Mouse (Mus musculus): Measurements from ENCODE around the gene Nqo2.

Nqo2 gene

GRCm38 (mm10) chr13:34002058-34003006 is 37.8 kb downstream of the Nqo2 start, which contains the start of the genes Ripk1 and Serpinb6a:
Gene Ripk1 (plus strand): TSS chr13:34002363.
Gene Serpinb6a (minus strand): TSS chr13:34002794.
- peak; percentile 95 for DNase-seq

- DNase-seq = peak in 1 of 2 experiments; percentile 16
These were observed 38.6 kb downstream of the Nqo2 start for GRCm38 (mm10) chr13:34003058-34003457.

GRCm38 (mm10) chr13:34007234-34007633 is 42.7 kb downstream of the Nqo2 start:
- no peak for DNase-seq

GRCm38 (mm10) chr13:34016927-34017569 is 52.6 kb downstream of the Nqo2 start:
- DNase-seq = no peak

GRCm38 (mm10) chr13:34018521-34018920 is 54.0 kb downstream of the Nqo2 start:
- DNase-seq = no peak

- DNase-seq = no peak
These were observed 57.5 kb downstream of the Nqo2 start for GRCm38 (mm10) chr13:34021998-34022397.

GRCm38 (mm10) chr13:34032041-34032440 is 67.6 kb downstream of the Nqo2 start:
- DNase-seq = no peak

GRCm38 (mm10) chr13:34035424-34035823 is 70.9 kb downstream of the Nqo2 start:
- no peak for DNase-seq

- no peak for DNase-seq
These were observed 72.2 kb downstream of the Nqo2 start for GRCm38 (mm10) chr13:34036726-34037125.

- DNase-seq = peak; percentile 90 to 92
These were observed 72.9 kb downstream of the Nqo2 start, which contains the start of gene Bphl for GRCm38 (mm10) chr13:34037172-34038055. Gene Bphl (plus strand): TSS chr13:34037597.

GRCm38 (mm10) chr13:34038056-34038432 is 73.6 kb downstream of the Nqo2 start:
- no peak for DNase-seq
